Mouse (Mus musculus): ENCODE data around the gene Golga2.

- no peak for TF ChIP-seq CTCF (IDR thresholded peaks at IDR 0.05; ENCODE audit: control insufficient read depth, insufficient read depth, insufficient read length)
- TF ChIP-seq MYOG (IDR thresholded peaks at IDR 0.05; ENCODE audit: control insufficient read depth, extremely low read depth, insufficient read length), result no peak
- no peak for TF ChIP-seq MAX (IDR thresholded peaks at IDR 0.05)
- no peak for TF ChIP-seq MYOD1 (IDR thresholded peaks at IDR 0.05; ENCODE audit: control insufficient read depth, insufficient read length, low read depth)
- no peak for TF ChIP-seq USF1 (IDR thresholded peaks at IDR 0.05; ENCODE audit: low read depth)
- TF ChIP-seq CEBPB (IDR thresholded peaks at IDR 0.05; ENCODE audit: low read depth), result no peak
These were observed 67.2 kb downstream of the Golga2 start for GRCm38 (mm10) chr2:32354336-32354895.

Data from C2C12 (cell line).